Mouse (Mus musculus): ENCODE data around the gene Ccdc170.
"Not testable (repeated sequence)": the region's sequence is repeated elsewhere in the genome, so short reads cannot be mapped to it uniquely, and the experiment has no call there.

The Ccdc170 gene

DNA sequence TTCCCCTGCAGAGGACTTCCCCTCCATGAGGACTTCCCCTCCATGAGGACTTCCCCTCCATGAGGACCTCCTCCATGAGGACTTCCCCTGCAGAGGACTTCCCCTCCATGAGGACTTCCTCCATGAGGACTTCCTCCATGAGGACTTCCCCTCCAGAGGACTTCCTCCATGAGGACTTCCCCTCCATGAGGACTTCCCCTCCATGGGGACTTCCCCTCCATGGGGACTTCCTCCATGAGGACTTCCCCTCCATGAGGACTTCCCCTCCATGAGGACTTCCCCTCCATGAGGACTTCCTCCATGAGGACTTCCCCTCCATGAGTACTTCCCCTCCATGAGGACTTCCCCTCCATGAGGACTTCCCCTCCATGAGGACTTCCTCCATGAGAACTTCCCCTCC lies 119.3 kb downstream of the Ccdc170 start:
- DNase-seq, result not testable (repeated sequence)

DNA sequence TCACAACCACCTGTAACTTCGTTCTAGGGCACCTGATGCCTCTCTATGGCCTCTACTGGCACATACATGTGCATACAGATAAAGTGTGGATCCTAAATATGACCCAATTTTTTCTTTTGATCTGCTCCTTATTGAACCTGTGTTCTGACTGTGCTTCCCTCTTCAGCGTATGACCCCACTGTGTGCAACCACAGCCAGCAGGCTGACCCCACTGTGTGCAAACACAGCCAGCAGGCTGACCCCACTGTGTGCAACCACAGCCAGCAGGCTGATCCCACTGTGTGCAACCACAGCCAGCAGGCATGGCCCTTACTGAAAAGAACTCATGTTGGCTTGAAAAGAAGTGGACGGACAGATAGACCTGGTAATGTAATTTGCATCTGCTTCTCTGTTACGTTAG lies 120.2 kb downstream of the Ccdc170 start:
- no peak for DNase-seq

DNA sequence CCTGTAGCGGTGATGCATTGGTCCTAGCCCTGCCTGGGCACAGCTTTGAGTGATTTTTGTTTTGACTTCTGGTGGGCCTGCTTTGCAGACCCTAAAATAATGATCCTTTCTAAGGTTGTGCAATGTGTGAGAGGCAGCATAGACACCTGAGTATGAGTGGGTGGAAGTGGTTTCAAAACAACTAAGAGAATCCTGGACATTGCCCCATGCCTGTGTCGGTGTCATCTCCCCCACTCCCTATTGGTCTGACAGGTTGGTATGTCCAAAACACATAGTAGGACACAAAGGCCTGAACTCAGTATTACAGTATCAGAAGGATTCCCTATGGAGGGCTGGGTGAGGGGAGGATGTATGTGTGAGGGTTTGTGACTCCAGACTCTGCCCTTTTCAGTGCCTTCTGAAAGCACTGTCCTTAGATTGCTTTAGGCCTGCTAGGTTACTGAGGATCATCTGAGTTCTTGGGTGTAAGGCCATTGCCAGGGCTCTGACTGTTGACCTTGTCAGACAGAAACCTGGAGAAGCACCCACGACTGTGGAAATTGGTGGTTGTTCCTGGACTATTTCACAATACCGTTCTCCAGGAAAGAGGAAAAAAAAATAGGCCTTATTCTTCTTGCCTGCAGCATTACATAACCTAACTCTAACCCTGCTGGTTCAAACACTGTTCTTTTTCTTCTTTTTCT lies 122.4 kb downstream of the Ccdc170 start:
- DNase-seq, result no peak

DNA sequence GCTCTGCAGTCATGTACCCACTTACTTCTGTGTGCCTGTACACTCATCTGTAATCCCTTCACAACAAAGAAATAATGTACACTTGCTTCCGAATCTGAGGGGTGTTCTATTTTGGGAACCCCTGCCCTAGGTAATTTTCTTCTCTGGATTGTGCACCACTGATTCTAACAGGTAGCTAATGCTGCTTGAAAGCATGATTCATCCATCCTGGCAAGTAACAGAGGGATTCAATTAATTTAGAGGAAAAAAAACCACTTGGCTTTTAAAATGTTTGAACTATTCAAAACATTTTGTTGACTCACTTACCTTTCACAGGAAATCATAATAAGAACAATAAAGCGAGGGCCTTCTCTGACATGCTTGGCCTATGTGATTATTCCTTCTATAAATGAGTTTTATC lies 127.9 kb downstream of the Ccdc170 start:
- no peak for DNase-seq

DNA sequence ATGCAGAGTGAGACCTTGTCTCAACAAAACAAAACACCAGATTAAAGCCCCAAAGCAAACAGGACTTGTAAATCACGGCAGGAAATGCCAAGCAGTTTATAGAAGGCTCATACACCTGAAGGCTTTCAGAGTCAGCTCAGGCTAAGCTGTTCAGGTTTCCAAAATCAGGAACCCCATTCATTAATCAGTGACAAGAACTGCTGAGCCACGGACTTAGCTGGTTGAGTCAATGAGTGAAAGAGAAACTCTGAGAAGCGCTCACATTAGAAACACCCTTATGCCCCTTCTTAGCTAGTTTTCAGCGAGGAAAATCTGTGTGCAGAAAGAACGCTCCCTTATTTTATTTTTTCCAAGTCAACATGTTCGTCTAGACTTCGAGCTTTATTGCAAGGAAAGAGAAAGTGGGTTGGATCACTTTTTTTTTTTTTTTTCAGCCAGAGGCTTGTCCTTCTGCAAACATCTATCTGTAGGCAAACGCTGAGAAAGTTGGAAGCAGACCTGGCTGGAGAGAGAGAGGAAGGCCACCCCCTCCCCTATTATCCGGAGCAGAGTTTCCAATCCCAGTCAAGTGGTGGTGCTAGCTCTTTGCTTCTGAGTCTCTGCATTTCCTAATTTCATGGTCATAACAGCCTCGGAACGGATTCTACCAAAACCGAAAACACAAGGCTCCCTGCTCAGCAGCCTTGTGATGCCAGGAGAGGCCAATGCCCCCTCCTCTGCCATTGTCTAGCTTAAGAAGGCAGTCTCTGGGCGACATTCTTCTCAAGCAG lies 129.3 kb downstream of the Ccdc170 start, which contains the start of gene Esr1:
Esr1 (plus strand) TSS at position 208 of the 770 bp plus-strand sequence.
- peak; percentile 33 for DNase-seq
